Mouse (Mus musculus): ENCODE measurements around the gene Lime1. TPM values are rescaled to one million over a fixed set of nuclear protein-coding genes. Genes with fewer than 3 reads are reported as not detected.

Lime1 gene
- polyA plus RNA-seq, 1 experiment from 2014 or later: 6.7 TPM

DNA sequence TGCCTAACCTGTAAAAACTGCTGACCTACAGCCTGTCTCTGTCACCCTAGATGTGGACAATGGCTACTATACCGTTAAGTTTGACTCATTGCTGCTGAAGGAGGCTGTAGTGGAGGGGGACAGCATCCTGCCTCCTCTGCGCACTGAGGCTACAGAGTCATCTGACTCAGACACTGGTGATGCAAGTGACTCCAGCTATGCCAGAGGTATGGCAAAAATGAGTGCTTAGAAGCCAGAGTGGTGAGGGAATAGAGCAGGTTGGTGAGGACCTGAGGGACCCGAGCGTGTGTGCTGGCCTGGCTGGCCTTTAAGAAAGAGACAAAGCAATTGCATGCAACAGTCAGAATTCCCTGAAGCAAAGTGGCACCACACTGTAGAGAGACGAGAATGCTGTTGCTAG is 1.2 kb upstream of the Lime1 start:
- H3K9ac ChIP-seq (ENCODE audit: low read depth, low read length): no peak overlapping the region
- H3K4me3 ChIP-seq (ENCODE audit: low read depth, low read length): no peak overlapping the region
- no peak overlapping the region for H3K27ac ChIP-seq (ENCODE audit: low read depth, low read length)
- H3K27me3 ChIP-seq (replicated peaks; ENCODE audit: control insufficient read depth, insufficient read depth, low read length): no peaks in the 10 kb centered on the region
- H3K9me3 ChIP-seq (ENCODE audit: control insufficient read depth): no peaks in the 10 kb centered on the region
- 85% methylated on average over 5 of the region's 5 CpGs for WGBS
- H3K36me3 ChIP-seq (ENCODE audit: control insufficient read depth, insufficient read depth): peaks cover 47% of the 10 kb centered on the region
- no peak for TF ChIP-seq CTCF (IDR thresholded peaks at IDR 0.05; ENCODE audit: low read depth)
- no peak overlapping the region for H3K4me2 ChIP-seq (replicated peaks; ENCODE audit: low read depth)
- no peak for ATAC-seq
- no peaks in the 10 kb centered on the region for H3K4me1 ChIP-seq (replicated peaks; ENCODE audit: control insufficient read depth, insufficient read depth, low read length)

DNA sequence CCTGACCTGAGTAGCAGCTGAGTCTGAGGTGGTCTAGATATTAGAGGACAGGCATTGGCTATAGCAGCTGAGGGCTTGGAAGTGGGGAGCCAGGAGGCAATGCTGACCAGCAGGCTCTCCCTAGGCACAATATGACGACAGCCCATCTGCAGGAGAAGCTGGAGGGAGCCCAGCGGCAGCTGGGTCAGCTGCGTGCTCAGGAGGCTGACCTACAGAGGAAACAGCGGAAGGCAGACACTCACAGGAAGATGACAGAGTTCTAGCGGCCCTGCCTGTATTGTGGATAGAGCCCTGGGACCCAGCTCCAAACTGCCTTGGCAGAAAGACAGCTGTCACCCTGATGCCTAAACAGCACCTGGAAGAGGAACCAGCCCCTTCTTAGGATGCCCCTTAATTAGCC is 373 bp downstream of the Lime1 start:
- WGBS: 85% methylated on average over 5 of the region's 5 CpGs
- ATAC-seq: no peak
- no peaks in the 10 kb centered on the region for H3K9me3 ChIP-seq (ENCODE audit: control insufficient read depth)
- H3K36me3 ChIP-seq (ENCODE audit: control insufficient read depth, insufficient read depth): peaks cover 54% of the 10 kb centered on the region
- H3K9ac ChIP-seq (ENCODE audit: low read depth, low read length): no peak overlapping the region
- no peaks in the 10 kb centered on the region for H3K27me3 ChIP-seq (replicated peaks; ENCODE audit: control insufficient read depth, insufficient read depth, low read length)
- H3K27ac ChIP-seq (ENCODE audit: low read depth, low read length): no peak overlapping the region
- H3K4me3 ChIP-seq (ENCODE audit: low read depth, low read length): no peak overlapping the region
- no peaks in the 10 kb centered on the region for H3K4me1 ChIP-seq (replicated peaks; ENCODE audit: control insufficient read depth, insufficient read depth, low read length)
- TF ChIP-seq CTCF (IDR thresholded peaks at IDR 0.05; ENCODE audit: low read depth): no peak
- H3K4me2 ChIP-seq (replicated peaks; ENCODE audit: low read depth): no peak overlapping the region

DNA sequence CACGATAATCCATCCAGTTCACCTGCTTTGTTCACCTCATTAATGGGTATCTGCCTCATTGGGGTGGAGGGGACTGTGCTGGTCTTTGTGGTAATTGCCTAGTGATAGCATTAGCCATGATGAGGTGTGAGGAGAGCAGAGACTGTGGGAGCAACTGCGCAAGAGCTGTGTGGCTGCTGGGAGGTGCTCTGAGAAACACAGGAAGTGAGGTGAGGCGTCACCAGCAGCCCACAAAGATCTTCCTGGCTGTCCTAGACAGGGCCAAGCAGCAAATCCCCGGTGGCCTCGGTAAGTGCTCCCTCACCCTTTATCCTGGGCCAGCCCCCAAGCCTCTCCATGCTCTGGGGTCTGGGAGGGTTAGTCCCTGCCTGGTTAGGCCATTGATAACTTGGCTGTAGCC is 1.2 kb downstream of the Lime1 start:
- Histone ChIP-seq H3K4me3 (ENCODE audit: low read depth, low read length) (no peak overlapping the region), H3K36me3 (ENCODE audit: control insufficient read depth, insufficient read depth) (peaks cover 57% of the 10 kb centered on the region)
- TF ChIP-seq CTCF (IDR thresholded peaks at IDR 0.05; ENCODE audit: low read depth): no peak

DNA sequence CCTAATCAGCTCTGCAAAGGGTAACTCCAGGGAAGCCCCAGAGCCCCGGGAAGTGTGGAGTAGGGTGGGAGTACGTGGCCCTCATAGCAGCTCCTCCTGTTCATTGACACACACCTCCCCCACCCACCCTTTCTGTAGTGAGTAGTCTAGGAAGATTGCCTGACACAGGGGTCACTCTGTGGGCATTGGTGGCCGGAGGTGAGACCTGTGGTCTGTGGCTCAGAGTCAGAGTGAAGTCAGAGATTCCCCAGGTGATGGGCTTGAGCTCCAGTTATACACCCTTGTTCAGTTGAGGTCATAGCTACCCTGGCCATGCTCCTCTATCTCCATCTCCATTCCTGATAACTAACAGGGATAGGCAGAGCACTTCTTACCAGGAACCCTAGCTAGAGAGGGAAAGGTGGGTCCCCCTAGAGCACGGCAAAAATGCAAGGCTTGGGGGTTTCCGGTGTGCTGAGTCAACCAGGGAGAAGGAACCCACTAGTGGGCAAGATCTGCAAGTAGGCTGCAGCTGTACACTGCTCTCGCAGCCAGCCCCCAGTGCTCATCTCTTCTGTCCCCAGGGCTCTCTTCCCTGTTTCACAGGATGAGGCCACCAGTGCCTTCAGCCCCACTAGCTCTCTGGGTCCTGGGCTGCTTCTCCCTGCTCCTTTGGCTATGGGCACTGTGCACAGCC is 1.9 kb downstream of the Lime1 start:
- Histone ChIP-seq H3K36me3 (ENCODE audit: control insufficient read depth, insufficient read depth) (peaks cover 62% of the 10 kb centered on the region), H3K9ac (ENCODE audit: low read depth, low read length) (no peak overlapping the region), H3K27ac (ENCODE audit: low read depth, low read length) (no peak overlapping the region), H3K4me1 (replicated peaks; ENCODE audit: control insufficient read depth, insufficient read depth, low read length) (no peaks in the 10 kb centered on the region), H3K4me3 (ENCODE audit: low read depth, low read length) (no peak overlapping the region), H3K27me3 (replicated peaks; ENCODE audit: control insufficient read depth, insufficient read depth, low read length) (no peaks in the 10 kb centered on the region), H3K4me2 (replicated peaks; ENCODE audit: low read depth) (no peak overlapping the region), H3K9me3 (ENCODE audit: control insufficient read depth) (no peaks in the 10 kb centered on the region)
- no peak for ATAC-seq
- 91% methylated on average over 6 of the region's 6 CpGs for WGBS
- no peak for TF ChIP-seq CTCF (IDR thresholded peaks at IDR 0.05; ENCODE audit: low read depth)

More for the DNA sequence above, 1.2 kb downstream of the Lime1 start:
- no peaks in the 10 kb centered on the region for H3K4me1 ChIP-seq (replicated peaks; ENCODE audit: control insufficient read depth, insufficient read depth, low read length)
- no peaks in the 10 kb centered on the region for H3K9me3 ChIP-seq (ENCODE audit: control insufficient read depth)
- ATAC-seq: no peak
- WGBS: 81% methylated on average over 5 of the region's 5 CpGs
- no peaks in the 10 kb centered on the region for H3K27me3 ChIP-seq (replicated peaks; ENCODE audit: control insufficient read depth, insufficient read depth, low read length)
- H3K4me2 ChIP-seq (replicated peaks; ENCODE audit: low read depth): no peak overlapping the region
- no peak overlapping the region for H3K27ac ChIP-seq (ENCODE audit: low read depth, low read length)
- no peak overlapping the region for H3K9ac ChIP-seq (ENCODE audit: low read depth, low read length)

DNA sequence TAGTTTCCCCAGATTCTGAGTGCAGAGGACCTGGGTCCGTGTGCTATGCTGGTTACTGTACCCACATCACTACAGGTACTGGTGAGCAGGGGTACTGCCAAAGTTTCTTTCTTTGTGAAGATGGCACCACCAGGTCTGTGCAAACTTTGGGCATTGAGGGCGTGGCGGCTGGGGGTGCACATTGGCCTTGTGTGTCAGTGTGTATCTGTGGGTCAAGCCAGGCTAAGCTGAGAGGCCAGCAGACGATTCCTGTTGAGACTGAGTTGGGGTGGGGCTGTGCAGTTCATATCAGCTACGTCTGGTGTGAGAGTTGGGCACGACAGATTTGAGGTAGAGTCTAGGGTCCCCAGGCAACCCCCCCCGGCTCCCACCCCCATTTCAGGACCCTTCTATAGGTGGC is 4.6 kb downstream of the Lime1 start:
- peak; percentile 24; the same call in 1 of the 2 replicates for ATAC-seq
- Histone ChIP-seq H3K36me3 (ENCODE audit: control insufficient read depth, insufficient read depth) (peaks cover 52% of the 10 kb centered on the region), H3K4me2 (replicated peaks; ENCODE audit: low read depth) (no peak overlapping the region), H3K27me3 (replicated peaks; ENCODE audit: control insufficient read depth, insufficient read depth, low read length) (no peaks in the 10 kb centered on the region), H3K9me3 (ENCODE audit: control insufficient read depth) (no peaks in the 10 kb centered on the region), H3K4me3 (ENCODE audit: low read depth, low read length) (no peak overlapping the region), H3K4me1 (replicated peaks; ENCODE audit: control insufficient read depth, insufficient read depth, low read length) (no peaks in the 10 kb centered on the region), H3K9ac (ENCODE audit: low read depth, low read length) (no peak overlapping the region), H3K27ac (ENCODE audit: low read depth, low read length) (no peak overlapping the region)
- no peak for TF ChIP-seq CTCF (IDR thresholded peaks at IDR 0.05; ENCODE audit: low read depth)
- WGBS: 71% methylated on average over 7 of the region's 7 CpGs

DNA sequence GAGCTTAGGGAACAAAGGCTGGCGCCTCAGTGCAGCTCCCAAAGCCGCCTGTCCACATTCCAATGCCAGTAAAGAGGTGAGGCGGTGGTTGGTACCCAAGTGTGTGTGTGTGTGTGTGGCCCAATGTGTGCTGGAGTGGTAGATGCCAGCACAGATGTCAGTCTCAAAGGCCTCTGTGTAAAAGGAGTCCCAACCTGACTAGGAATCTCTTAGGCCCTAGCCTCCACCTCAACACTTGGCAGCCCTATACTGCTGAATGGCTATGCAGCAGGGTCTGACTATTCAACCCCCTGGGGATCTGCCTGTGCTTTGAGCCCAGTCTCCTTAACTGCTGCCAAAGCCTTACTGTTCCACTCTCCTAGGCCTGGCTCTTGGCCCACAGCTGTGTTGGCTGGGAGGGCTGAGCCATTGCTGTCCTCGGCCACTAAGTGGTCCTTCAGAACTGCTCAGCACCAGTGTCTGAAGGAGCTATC is 5.1 kb downstream of the Lime1 start:
- no peaks in the 10 kb centered on the region for H3K9me3 ChIP-seq (ENCODE audit: control insufficient read depth)
- H3K4me1 ChIP-seq (replicated peaks; ENCODE audit: control insufficient read depth, insufficient read depth, low read length): no peaks in the 10 kb centered on the region
- H3K9ac ChIP-seq (ENCODE audit: low read depth, low read length): no peak overlapping the region
- 68% methylated on average over 4 of the region's 4 CpGs for WGBS
- no peak for TF ChIP-seq CTCF (IDR thresholded peaks at IDR 0.05; ENCODE audit: low read depth)
- no peak for ATAC-seq
- H3K4me3 ChIP-seq (ENCODE audit: low read depth, low read length): no peak overlapping the region
- H3K4me2 ChIP-seq (replicated peaks; ENCODE audit: low read depth): no peak overlapping the region
- H3K36me3 ChIP-seq (ENCODE audit: control insufficient read depth, insufficient read depth): peaks cover 47% of the 10 kb centered on the region
- H3K27ac ChIP-seq (ENCODE audit: low read depth, low read length): no peak overlapping the region
- H3K27me3 ChIP-seq (replicated peaks; ENCODE audit: control insufficient read depth, insufficient read depth, low read length): no peaks in the 10 kb centered on the region
